Mouse (Mus musculus): Measurements from ENCODE around the gene Ints11.

DNA sequence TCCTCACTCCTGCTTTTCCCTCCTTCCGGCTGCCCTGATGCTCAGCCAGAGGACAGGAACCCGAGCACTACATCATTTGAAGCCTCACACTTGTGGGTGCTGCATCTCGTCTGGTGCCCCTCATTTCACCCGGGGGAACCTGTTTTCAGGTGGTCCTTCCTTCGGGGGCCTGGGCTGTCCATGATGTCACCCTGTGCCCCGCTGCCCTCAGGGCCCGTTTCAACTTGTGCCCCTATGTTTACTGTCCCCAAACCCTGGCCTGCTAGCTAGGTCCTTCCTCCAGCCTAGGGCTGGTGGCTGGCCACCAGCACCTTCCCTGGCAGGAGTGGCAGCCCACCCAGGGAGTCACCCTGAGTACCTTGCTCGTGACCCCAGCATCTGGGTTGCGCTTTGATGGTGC lies 36.8 kb downstream of the Ints11 start:
- no peak for TF ChIP-seq SRF (IDR thresholded peaks at IDR 0.05; ENCODE audit: control insufficient read depth, insufficient read length, low read depth)
- no peak for TF ChIP-seq POLR2A (IDR thresholded peaks at IDR 0.05; ENCODE audit: insufficient read length, low read depth)
- TF ChIP-seq MAX (IDR thresholded peaks at IDR 0.05; ENCODE audit: low read depth), result no peak
- no peak for TF ChIP-seq POLR2AphosphoS2 (IDR thresholded peaks at IDR 0.05; ENCODE audit: insufficient read length, low read depth)
- TF ChIP-seq E2F4 (IDR thresholded peaks at IDR 0.05; ENCODE audit: insufficient read depth), result no peak
- TF ChIP-seq REST (IDR thresholded peaks at IDR 0.05; ENCODE audit: insufficient read depth, insufficient read length), result no peak
- TF ChIP-seq TCF3 (IDR thresholded peaks at IDR 0.05; ENCODE audit: insufficient read length, low read depth), result no peak
- no peak for TF ChIP-seq TCF12 (IDR thresholded peaks at IDR 0.05; ENCODE audit: insufficient read depth, poor library complexity, severe bottlenecking)
- TF ChIP-seq USF1 (IDR thresholded peaks at IDR 0.05; ENCODE audit: low read depth), result no peak
- no peak for TF ChIP-seq CEBPB (IDR thresholded peaks at IDR 0.05; ENCODE audit: insufficient read depth, poor library complexity, severe bottlenecking)
- no peak for TF ChIP-seq MYOG (IDR thresholded peaks at IDR 0.05; ENCODE audit: control insufficient read depth in 1 of 3, insufficient read depth in 1 of 3, insufficient read length in 2 of 3, low read depth in 2 of 3)
